Mouse (Mus musculus) brain, embryonic 14.5 days (tissue): ENCODE measurements at regions not wholly inside any gene's neighbourhood (a gene's known extent, or its start where the extent isn't known, plus 50 kb on each side); places are given as distances from the start of the nearest gene placed in this dataset.

Experiments used
- CTCF ChIP-seq: fragments of 200-500 bp; IDR thresholded peaks from 2 replicates; pipeline ENCODE4 v1.5.1; 2012; ENCODE audit warnings: inconsistent platforms, mild to moderate bottlenecking, moderate library complexity, borderline replicate concordance; ENCODE audit not compliant: insufficient read depth, insufficient read length; ENCODE audit errors: extremely low read depth
- POLR2A ChIP-seq: fragments of 200-500 bp; IDR thresholded peaks from 2 replicates; pipeline ENCODE4 v1.6.1; 2012; ENCODE audit warnings: mild to moderate bottlenecking, inconsistent platforms, borderline replicate concordance; ENCODE audit not compliant: poor library complexity, insufficient read depth, insufficient read length, severe bottlenecking; ENCODE audit errors: extremely low read depth

- TF ChIP-seq CTCF, result no peak
- no peak for TF ChIP-seq POLR2A
These were observed 456.0 kb upstream of the Mpdz start for GRCm38 (mm10) chr4:81898661-81899060.
